Mouse (Mus musculus) midbrain, embryonic 11.5 days (tissue): ENCODE data around the gene Gm4559. TPM values are rescaled to one million over a fixed set of nuclear protein-coding genes. Genes with fewer than 3 reads are reported as not detected.
"Not testable (repeated sequence)": the region's sequence is repeated elsewhere in the genome, so short reads cannot be mapped to it uniquely, and the experiment has no call there.

ENCODE experiments used
- ATAC-seq: fragments of 200-750 bp; cut with Nextera tagmentation; 2 replicates; pipeline ENCODE4 v1.8.0; 2017; ENCODE audit warnings: moderate TSS enrichment, moderate library complexity; ENCODE audit not compliant: low FRiP score
- DNase-seq: peaks from one replicate; pipeline ENCODE4 v3.0.0; 2015; ENCODE audit warnings: low spot score; ENCODE audit errors: missing footprints
- H3K27ac ChIP-seq: fragments of 300-500 bp; sonication (generic); 2 replicates; pipeline ENCODE4 v1.5.1; 2014; ENCODE audit warnings: low read depth, low read length
- H3K27me3 ChIP-seq: fragments of 300-500 bp; sonication (generic); 2 replicates; pipeline ENCODE4 v1.6.1; 2014; ENCODE audit warnings: mild to moderate bottlenecking, low read length, moderate library complexity, mixed read lengths; ENCODE audit not compliant: control insufficient read depth, insufficient read depth
- H3K36me3 ChIP-seq: fragments of 300-500 bp; sonication (generic); 2 replicates; pipeline ENCODE4 v1.6.1; 2014; ENCODE audit warnings: mild to moderate bottlenecking, low read length, moderate library complexity, mixed read lengths; ENCODE audit not compliant: control insufficient read depth, insufficient read depth
- H3K4me1 ChIP-seq: fragments of 300-500 bp; sonication (generic); 2 replicates; pipeline ENCODE4 v1.6.1; 2014; ENCODE audit warnings: low read length; ENCODE audit not compliant: control insufficient read depth, insufficient read depth
- H3K4me2 ChIP-seq: fragments of 300-500 bp; sonication (generic); 2 replicates; pipeline ENCODE4 v1.6.1; 2014; ENCODE audit warnings: mild to moderate bottlenecking, moderate library complexity
- H3K4me3 ChIP-seq: fragments of 300-500 bp; sonication (generic); 2 replicates; pipeline ENCODE4 v1.5.1; 2014; ENCODE audit warnings: low read depth, low read length
- H3K9ac ChIP-seq: fragments of 300-500 bp; sonication (generic); 2 replicates; pipeline ENCODE4 v1.6.1; 2014; ENCODE audit warnings: low read length
- H3K9me3 ChIP-seq: fragments of 300-500 bp; sonication (generic); 2 replicates; pipeline ENCODE4 v1.6.1; 2016; ENCODE audit warnings: low read length; ENCODE audit not compliant: control insufficient read depth
- WGBS: fragments of 180-500 bp; shearing (Covaris S2); extraction: QIAGEN DNeasy Blood & Tissue Kit; methylation state at CpG from one replicate; pipeline ENCODE4 v1.1.7; 2014; 5-methylcytosine and 5-hydroxymethylcytosine counted together
- polyA plus RNA-seq: library from polyadenylated mRNA; unstranded; fragments of >200 nt; fragmentation: Nextera tagmentation; extraction: Ambion mirVana; gene quantifications from 2 replicates; pipeline ENCODE4 v1.2.1, GENCODE M21; 2014

Gm4559 gene
- polyA plus RNA-seq, 1 experiment from 2014 or later = not detected

- H3K27me3 ChIP-seq, DNase-seq: not testable (repeated sequence)
Measured at GRCm38 (mm10) chr7:142229871-142230270, 44.3 kb downstream of the Gm4559 start, which contains the start of gene Krtap5-5. TSS of gene Krtap5-5 (minus strand) at chr7:142229971.

GRCm38 (mm10) chr7:142224518-142224917 is 49.6 kb downstream of the Gm4559 start:
- Histone ChIP-seq H3K36me3 (no peaks in the 10 kb centered on the region), H3K4me3 (no peak overlapping the region), H3K27me3 (no peaks in the 10 kb centered on the region), H3K27ac (no peak overlapping the region), H3K4me2 (no peak overlapping the region), H3K9ac (no peak overlapping the region), H3K9me3 (no peaks in the 10 kb centered on the region), H3K4me1 (no peaks in the 10 kb centered on the region)
- ATAC-seq = no peak
- WGBS = 59% methylated on average over 2 of the region's 2 CpGs
- DNase-seq = no peak

More at GRCm38 (mm10) chr7:142229871-142230270, 44.3 kb downstream of the Gm4559 start, which contains the start of gene Krtap5-5:
- H3K4me3 ChIP-seq, H3K27ac ChIP-seq, ATAC-seq, H3K9me3 ChIP-seq, H3K9ac ChIP-seq, H3K36me3 ChIP-seq, H3K4me1 ChIP-seq, H3K4me2 ChIP-seq: not testable (repeated sequence)
- WGBS = 65% methylated on average over 3 of the region's 3 CpGs

Other genes with a start within 250 kb of the Gm4559 start
- 59.2 and 60.2 TPM in 2 replicates for gene Mob2, start 213.3 kb downstream of the Gm4559 start, polyA plus RNA-seq
- 14.5 and 15.7 TPM in 2 replicates for gene Dusp8, start 178.5 kb downstream of the Gm4559 start, polyA plus RNA-seq
- gene Gm45618, start 153.6 kb downstream of the Gm4559 start, polyA plus RNA-seq = not detected in 2 replicates
- not detected in 2 replicates for gene Gm39115, start 138.3 kb downstream of the Gm4559 start, polyA plus RNA-seq
- gene Gm45337, start 129.8 kb downstream of the Gm4559 start, polyA plus RNA-seq = not detected in 2 replicates
- gene Gm29735, start 117.2 kb downstream of the Gm4559 start, polyA plus RNA-seq = not detected in 2 replicates
- gene Gm4553, start 108.6 kb downstream of the Gm4559 start, polyA plus RNA-seq = not detected in 2 replicates
- not detected in 2 replicates for gene Krtap5-2, start 98.4 kb downstream of the Gm4559 start, polyA plus RNA-seq
- not detected in 2 replicates for gene Gm10153, start 84.0 kb downstream of the Gm4559 start, polyA plus RNA-seq
- not detected in 2 replicates for gene Krtap5-3, start 73.0 kb downstream of the Gm4559 start, polyA plus RNA-seq
- gene Gm7579, start 62.5 kb downstream of the Gm4559 start, polyA plus RNA-seq = not detected in 2 replicates
- not detected in 2 replicates for gene Krtap5-5, start 44.4 kb downstream of the Gm4559 start, polyA plus RNA-seq
- not detected in 2 replicates for gene Gm40460, start 33.3 kb downstream of the Gm4559 start, polyA plus RNA-seq
- gene Gm2431, start 16.0 kb downstream of the Gm4559 start, polyA plus RNA-seq = not detected in 2 replicates
- not detected in 2 replicates for gene Krtap5-1, start 22.8 kb upstream of the Gm4559 start, polyA plus RNA-seq
- gene Krtap5-4, start 29.2 kb upstream of the Gm4559 start, polyA plus RNA-seq = not detected in 2 replicates
- 0.18 and 0.40 TPM in 2 replicates for gene Ifitm10, start 99.4 kb upstream of the Gm4559 start, polyA plus RNA-seq
- 0.79 and 0.93 TPM in 2 replicates for gene Gm49369, start 108.3 kb upstream of the Gm4559 start, polyA plus RNA-seq
- 166 and 169 TPM in 2 replicates for gene Ctsd, start 113.7 kb upstream of the Gm4559 start, polyA plus RNA-seq
- not detected in 2 replicates for gene Syt8, start 160.5 kb upstream of the Gm4559 start, polyA plus RNA-seq
- gene Tnni2, start 167.4 kb upstream of the Gm4559 start, polyA plus RNA-seq = 0.47 and 0.96 TPM in 2 replicates
- gene Lsp1, start 186.4 kb upstream of the Gm4559 start, polyA plus RNA-seq = 11.1 and 13.1 TPM in 2 replicates
- 0.77 and 2.0 TPM in 2 replicates for gene Tnnt3, start 224.5 kb upstream of the Gm4559 start, polyA plus RNA-seq